Mouse (Mus musculus) adrenal gland, postnatal 10 days (tissue): ENCODE measurements around the gene Tmem39b. TPM values are rescaled to one million over a fixed set of nuclear protein-coding genes. Genes with fewer than 3 reads are reported as not detected.

Experiments used
- microRNA-seq: library from miRNA; unstranded; fragments of <30 nt; microRNA quantifications from one replicate; pipeline ENCODE4 v1.2.0, GENCODE M21; 2021
- total RNA-seq, 2 experiments: library from RNA; stranded (reverse); gene quantifications; 2 replicates each; pipeline ENCODE4 v1.2.3; 2021

The Tmem39b gene
- total RNA-seq, 2 experiments from 2014 or later, result 9.7 to 11.4 TPM

Small RNAs within 50 kb of the gene (microRNA-seq; reads per million reads assigned to microRNA genes)
- not detected for gene Mir7016

Other genes with a start within 250 kb of the Tmem39b start
- 10 to 100 TPM; 41.3 to 45.7 TPM for gene Bsdc1, start 235.3 kb downstream of the Tmem39b start, total RNA-seq
- not detected for gene Tssk3, start 205.8 kb downstream of the Tmem39b start, total RNA-seq
- gene Fam229a, start 205.6 kb downstream of the Tmem39b start, total RNA-seq, result not detected
- 10 to 100 TPM; 75.3 to 85.9 TPM for gene Marcksl1, start 183.3 kb downstream of the Tmem39b start, total RNA-seq
- gene Hdac1, start 154.1 kb downstream of the Tmem39b start, total RNA-seq, result 10 to 100 TPM; 54.5 to 59.1 TPM
- 1 to 10 TPM; 8.1 to 9.8 TPM for gene Lck, start 123.2 kb downstream of the Tmem39b start, total RNA-seq
- gene Fam167b, start 118.3 kb downstream of the Tmem39b start, total RNA-seq, result 10 to 100 TPM; 24.4 to 28.1 TPM
- 100 to 1,000 TPM; 192 to 198 TPM for gene Eif3i, start 96.2 kb downstream of the Tmem39b start, total RNA-seq
- 10 to 100 TPM; 83.6 to 86.2 TPM for gene Tmem234, start 96.2 kb downstream of the Tmem39b start, total RNA-seq
- gene Dcdc2b, start 82.6 kb downstream of the Tmem39b start, total RNA-seq, result 1 to 10 TPM in 1 of 2 experiments, under 1 TPM in 1; 0.99 to 2.0 TPM
- gene Iqcc, start 77.7 kb downstream of the Tmem39b start, total RNA-seq, result 10 to 100 TPM; 17.4 to 28.2 TPM
- 10 to 100 TPM; 59.4 to 64.4 TPM for gene Ccdc28b, start 72.9 kb downstream of the Tmem39b start, total RNA-seq
- 10 to 100 TPM; 56.7 to 61.2 TPM for gene Txlna, start 55.8 kb downstream of the Tmem39b start, total RNA-seq
- gene Kpna6, start 24.1 kb downstream of the Tmem39b start, total RNA-seq, result 10 to 100 TPM; 70.4 to 80.6 TPM
- 10 to 100 TPM; 64.3 to 83.7 TPM for gene Khdrbs1, start 45.5 kb upstream of the Tmem39b start, total RNA-seq
- 100 to 1,000 TPM; 260 to 289 TPM for gene Ptp4a2, start 114.4 kb upstream of the Tmem39b start, total RNA-seq
- gene Spocd1, start 232.4 kb upstream of the Tmem39b start, total RNA-seq, result under 1 TPM; 0.15 to 0.30 TPM